ENCODE assay signal across 9 mouse cellular contexts in genomic region chr12:52790350-52790768, GRCm38 (mm10).
DNase-seq lines count a peak whose midpoint lies in the region; ATAC-seq and TF ChIP-seq lines count a peak whose summit lies in the region.
"Had no signal": no experiment of that assay in that cellular context is flagged by ENCODE, and none has a peak within 500 bp of the region (broad histone marks: within the 10 kb centered on the region; RNA-seq: fewer than 3 reads in every experiment).

No protein-coding gene starts in this region.

- 9% methylated on average over 8 of the region's 8 CpGs for WGBS in lung, embryonic 15.5 days
- 13% methylated on average over 8 of the region's 8 CpGs for WGBS in small intestine, adult 2 months

- no peak overlapping the region for H3K9ac ChIP-seq in lung, embryonic 15.5 days
- H3K9ac ChIP-seq: limb, embryonic 12.5 days had no signal

- H3K4me1 ChIP-seq in lung, embryonic 15.5 days, result peaks cover 12% of the 10 kb centered on the region
- no peaks in the 10 kb centered on the region for H3K4me1 ChIP-seq in small intestine, adult 2 months (ENCODE audit: control insufficient read depth, insufficient read depth, insufficient read length, low read length)
- H3K4me1 ChIP-seq: limb, embryonic 12.5 days had no signal

- peak overlapping the region; percentile 29 for H3K4me2 ChIP-seq in lung, embryonic 15.5 days
- H3K4me2 ChIP-seq: limb, embryonic 12.5 days had no signal

- no peak for ATAC-seq in lung, embryonic 15.5 days (ENCODE audit: borderline replicate concordance, extremely low read depth, low FRiP score, low TSS enrichment)

- peak; percentile 6 for DNase-seq in adrenal gland, adult 2 months
- no peak for DNase-seq in adrenal gland, adult 8-10 months
- DNase-seq in cerebellum, adult 11-12 months, result peak; percentile 77
- peak; percentile 77 for DNase-seq in heart, adult 8-10 months (ENCODE audit: low spot score)
- DNase-seq in frontal cortex, postnatal 25 days (ENCODE audit: low spot score in 2 of 2), result no peak
- no peak for DNase-seq in left cerebral cortex, adult 11 months (ENCODE audit: low spot score)

- no peaks in the 10 kb centered on the region for H3K9me3 ChIP-seq in lung, embryonic 15.5 days
- H3K9me3 ChIP-seq: limb, embryonic 12.5 days had no signal

- TF ChIP-seq CTCF in small intestine, adult 2 months (IDR thresholded peaks at IDR 0.05; ENCODE audit: extremely low read depth, insufficient read length, insufficient replicate concordance, low read depth, low read length), result no peak

- H3K36me3 ChIP-seq in lung, embryonic 15.5 days, result no peaks in the 10 kb centered on the region
- no peaks in the 10 kb centered on the region for H3K36me3 ChIP-seq in small intestine, adult 2 months (ENCODE audit: control insufficient read depth, insufficient read depth, low read length)
- H3K36me3 ChIP-seq: limb, embryonic 12.5 days had no signal

- no peak overlapping the region for H3K4me3 ChIP-seq in lung, embryonic 15.5 days
- no peak overlapping the region for H3K4me3 ChIP-seq in small intestine, adult 2 months (ENCODE audit: low read depth, low read length)
- H3K4me3 ChIP-seq: limb, embryonic 12.5 days had no signal

- H3K27ac ChIP-seq in lung, embryonic 15.5 days, result no peak overlapping the region
- peak overlapping the region; percentile 57 for H3K27ac ChIP-seq in small intestine, adult 2 months (ENCODE audit: insufficient read depth, low read depth, low read length)
- H3K27ac ChIP-seq: limb, embryonic 12.5 days had no signal

- peaks cover 8% of the 10 kb centered on the region; the same call in 1 of the 2 replicates for H3K27me3 ChIP-seq in lung, embryonic 15.5 days
- no peaks in the 10 kb centered on the region for H3K27me3 ChIP-seq in small intestine, adult 2 months (ENCODE audit: control insufficient read depth, insufficient read depth, low read length)

- no peak for TF ChIP-seq POLR2A in small intestine, adult 2 months (IDR thresholded peaks at IDR 0.05; ENCODE audit: low read depth, low read length)

Comparison
In these comparisons a context has a peak if more than half of its experiments do, and no peak if none do; other contexts are left out.
1. DNase-seq: peak in adrenal gland, adult 2 months (single experiment), cerebellum, adult 11-12 months (single experiment) and heart, adult 8-10 months (single experiment); none in adrenal gland, adult 8-10 months (single experiment), frontal cortex, postnatal 25 days (0 of 2) and left cerebral cortex, adult 11 months (single experiment).